Mouse (Mus musculus) ES-E14 (cell line): ENCODE data around the gene Rcan3.

Experiments used
- CHD2 ChIP-seq: IDR thresholded peaks from 2 replicates; pipeline ENCODE4 v1.6.1; 2014; ENCODE audit warnings: mild to moderate bottlenecking, low read depth, low read length, inconsistent platforms
- HCFC1 ChIP-seq: IDR thresholded peaks from 2 replicates; pipeline ENCODE4 v1.6.1; 2012; ENCODE audit warnings: low read length, inconsistent platforms, borderline replicate concordance; ENCODE audit not compliant: insufficient read depth
- MAFK ChIP-seq: IDR thresholded peaks from 2 replicates; pipeline ENCODE4 v1.6.1; 2014; ENCODE audit warnings: mild to moderate bottlenecking, low read depth, low read length, inconsistent platforms; ENCODE audit not compliant: insufficient read depth
- ZC3H11A ChIP-seq: IDR thresholded peaks from 2 replicates; pipeline ENCODE4 v1.6.1; 2012; ENCODE audit warnings: low read depth, mild to moderate bottlenecking, inconsistent platforms, low read length, borderline replicate concordance
- ZNF384 ChIP-seq: IDR thresholded peaks from 2 replicates; pipeline ENCODE4 v1.6.1; 2012; ENCODE audit warnings: low read depth, low read length, inconsistent platforms

DNA sequence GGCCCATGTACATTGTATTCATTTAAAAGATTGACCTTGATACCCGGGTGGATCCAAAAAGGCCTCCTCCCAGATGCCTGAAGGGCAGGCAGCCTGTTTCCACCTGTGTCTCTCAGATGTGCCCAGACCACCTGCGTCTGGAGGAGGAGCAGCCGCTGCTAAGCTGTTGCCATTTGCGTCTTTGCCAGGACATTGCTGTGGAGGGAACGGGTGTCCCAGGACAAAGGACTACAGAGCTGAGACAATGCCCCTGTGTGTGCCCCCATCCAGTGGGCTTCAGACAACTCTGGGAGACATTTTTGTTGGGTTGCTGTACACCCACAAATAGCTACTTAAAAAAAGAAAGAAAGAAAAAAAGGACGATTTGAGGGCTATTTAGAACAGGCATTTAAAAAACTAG is 70.8 kb downstream of the Rcan3 start:
- TF ChIP-seq CHD2 (no peak), HCFC1 (no peak), ZNF384 (no peak), MAFK (no peak), ZC3H11A (no peak)
